Mouse (Mus musculus): ENCODE data around the gene Tom1. TPM values are rescaled to one million over a fixed set of nuclear protein-coding genes. Genes with fewer than 3 reads are reported as not detected.

Tom1 gene
- 10 to 100 TPM; 21.9 to 31.2 TPM for total RNA-seq (2023)

GRCm38 (mm10) chr8:75033511-75034243 lies at the start of gene Tom1:
Tom1 (plus strand) TSS chr8:75033705.

GRCm38 (mm10) chr8:74993081-74993474 lies 40.4 kb upstream of the Tom1 start, which contains the start of gene Hmgxb4:
Hmgxb4 (plus strand) TSS chr8:74993356.

GRCm38 (mm10) chr8:75093399-75094156 lies 60.1 kb downstream of the Tom1 start, which contains the start of gene Hmox1:
Hmox1 (plus strand) TSS chr8:75093621.

GRCm38 (mm10) chr8:75109236-75109967 lies 75.9 kb downstream of the Tom1 start, which contains the start of gene Mcm5:
Mcm5 (plus strand) TSS chr8:75109569.

Other genes starting within 250 kb of the Tom1 start
- not detected for gene Isx, start 160.5 kb upstream of the Tom1 start, total RNA-seq (2023)
- 10 to 100 TPM; 43.0 to 44.4 TPM for gene Hmgxb4, start 40.3 kb upstream of the Tom1 start, total RNA-seq (2023)
- 10 to 100 TPM in 1 of 2 experiments, 1 to 10 TPM in 1; 4.0 to 11.7 TPM for gene Hmox1, start 59.9 kb downstream of the Tom1 start, total RNA-seq (2023)
- 10 to 100 TPM; 48.6 to 58.0 TPM for gene Mcm5, start 75.9 kb downstream of the Tom1 start, total RNA-seq (2023)
- not detected for gene Rasd2, start 180.2 kb downstream of the Tom1 start, total RNA-seq (2023)